Mouse (Mus musculus) layer of hippocampus, adult 11-12 months (tissue): Measurements from ENCODE around the gene Icmt.

Source experiments
- DNase-seq: peaks from one replicate; pipeline ENCODE4 v3.0.0; 2022; ENCODE audit warnings: low spot score

Icmt gene

GRCm38 (mm10) chr4:152302012-152302411 lies 5.0 kb downstream of the Icmt start:
- DNase-seq: no peak

GRCm38 (mm10) chr4:152303172-152303571 lies 6.1 kb downstream of the Icmt start:
- no peak for DNase-seq

GRCm38 (mm10) chr4:152304685-152305084 lies 7.7 kb downstream of the Icmt start:
- DNase-seq: no peak

GRCm38 (mm10) chr4:152305991-152306390 lies 9.0 kb downstream of the Icmt start:
- no peak for DNase-seq

- no peak for DNase-seq
Measured at GRCm38 (mm10) chr4:152307542-152307941, 10.5 kb downstream of the Icmt start.

GRCm38 (mm10) chr4:152312186-152312585 lies 15.2 kb downstream of the Icmt start:
- DNase-seq: no peak

GRCm38 (mm10) chr4:152313211-152313632 lies 16.2 kb downstream of the Icmt start:
- no peak for DNase-seq

GRCm38 (mm10) chr4:152313934-152314333 lies 16.9 kb downstream of the Icmt start:
- DNase-seq: no peak

- DNase-seq: no peak
Measured at GRCm38 (mm10) chr4:152315498-152316213, 18.6 kb downstream of the Icmt start.

GRCm38 (mm10) chr4:152317631-152318033 lies 20.6 kb downstream of the Icmt start:
- no peak for DNase-seq

GRCm38 (mm10) chr4:152318517-152319234 lies 21.6 kb downstream of the Icmt start, which contains the start of gene Rnf207:
TSS of gene Rnf207 (minus strand) at chr4:152318993.
- DNase-seq: no peak

- no peak for DNase-seq
Measured at GRCm38 (mm10) chr4:152321464-152321863, 24.4 kb downstream of the Icmt start.

GRCm38 (mm10) chr4:152324641-152325562 lies 27.9 kb downstream of the Icmt start:
- no peak for DNase-seq

- DNase-seq: peak; percentile 94
Measured at GRCm38 (mm10) chr4:152325574-152326411, 28.8 kb downstream of the Icmt start, which contains the start of gene Rpl22. TSS of gene Rpl22 (plus strand) at chr4:152325742.

GRCm38 (mm10) chr4:152326543-152326942 lies 29.5 kb downstream of the Icmt start:
- DNase-seq: no peak

- no peak for DNase-seq
Measured at GRCm38 (mm10) chr4:152328691-152329090, 31.7 kb downstream of the Icmt start.

- peak; percentile 66 for DNase-seq
Measured at GRCm38 (mm10) chr4:152332952-152333351, 35.9 kb downstream of the Icmt start.

GRCm38 (mm10) chr4:152333587-152333986 lies 36.6 kb downstream of the Icmt start:
- no peak for DNase-seq

GRCm38 (mm10) chr4:152337772-152338171 lies 40.7 kb downstream of the Icmt start:
- no peak for DNase-seq

- DNase-seq: no peak
Measured at GRCm38 (mm10) chr4:152338419-152339292, 41.6 kb downstream of the Icmt start, which contains the start of gene Chd5. TSS of gene Chd5 (plus strand) at chr4:152338651.
